Mouse (Mus musculus): ENCODE measurements around the gene Ssna1.

DNA sequence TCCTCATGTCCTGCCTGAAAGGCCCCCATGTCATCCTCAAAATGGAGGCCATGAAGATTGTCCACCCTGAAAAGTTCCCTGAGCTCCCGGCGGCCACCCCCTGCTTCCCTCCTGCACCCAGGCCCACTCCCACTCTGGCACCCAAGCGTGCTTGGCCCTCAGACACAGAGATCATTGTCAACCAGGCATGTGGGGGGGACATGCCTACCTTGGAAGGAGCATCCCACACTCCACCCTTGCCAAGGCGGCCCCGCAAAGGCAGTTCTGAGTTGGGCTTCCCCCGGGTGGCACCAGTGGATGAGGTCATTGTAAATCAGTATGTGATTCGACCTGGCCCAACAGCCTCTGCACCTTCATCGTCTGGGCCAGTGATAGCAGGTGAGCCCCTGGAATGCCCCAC lies 28.9 kb downstream of the Ssna1 start:
- TF ChIP-seq CTCF (IDR thresholded peaks at IDR 0.05; ENCODE audit: low read depth, low read length) (no peak), POLR2AphosphoS5 (IDR thresholded peaks at IDR 0.05; ENCODE audit: insufficient replicate concordance, low read depth, low read length) (no peak)

Data from G1E (cell line).